Mouse (Mus musculus): ENCODE results near the gene Tti1. TPM values are rescaled to one million over a fixed set of nuclear protein-coding genes. Genes with fewer than 3 reads are reported as not detected.
A peak's percentile ranks its signal among the peaks of the same experiment; 100 is the strongest.

The Tti1 gene
- polyA plus RNA-seq, 2 experiments: 11.1 to 11.3 TPM

DNA sequence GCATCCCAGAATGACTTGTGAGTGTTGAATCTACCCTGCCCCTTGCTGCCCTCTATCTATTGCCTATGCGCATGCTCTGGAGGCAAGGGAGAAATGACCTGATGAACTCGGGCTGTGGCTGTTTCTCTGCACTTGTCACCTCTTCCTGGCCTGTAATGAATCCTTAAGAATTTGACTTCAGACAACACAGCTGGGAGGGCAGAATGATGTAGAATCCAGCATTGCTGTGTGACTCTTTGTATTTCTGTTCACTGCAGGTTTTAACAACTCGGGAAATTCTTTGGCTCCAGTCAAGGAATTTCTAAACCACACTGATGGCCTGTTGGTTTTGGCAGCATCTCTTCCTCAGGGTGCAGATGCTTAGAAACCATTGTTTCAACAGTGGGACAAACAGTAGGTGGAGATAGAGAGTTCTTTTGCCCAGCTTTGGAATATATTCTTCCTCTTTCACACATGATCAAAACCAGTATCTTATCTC is 36.4 kb upstream of the Tti1 start:
- H3K4me2 ChIP-seq (ENCODE audit: low read depth): no peak overlapping the region
- ATAC-seq (ENCODE audit: insufficient read depth) (no peak), DNase-seq (ENCODE audit: low read depth in 3 of 3, low spot score in 3 of 3) (no peak)
- H3K4me3 ChIP-seq (ENCODE audit: insufficient read depth in 1 of 2, low read depth in 2 of 2, low read length in 2 of 2): no peak overlapping the region
- H3K27me3 ChIP-seq (ENCODE audit: control insufficient read depth, insufficient read depth, low read length): no peaks in the 10 kb centered on the region
- H3K4me1 ChIP-seq (replicated peaks; ENCODE audit: control insufficient read depth in 2 of 2, insufficient read depth in 2 of 2, low read length in 1 of 2): no peaks in the 10 kb centered on the region
- TF ChIP-seq CTCF (IDR thresholded peaks at IDR 0.05; ENCODE audit: low read depth) (peak; percentile 16; the same call in 1 of the 2 replicates), EP300 (IDR thresholded peaks at IDR 0.05; ENCODE audit: low read depth) (no peak)
- H3K27ac ChIP-seq: no peak overlapping the region
- no peaks in the 10 kb centered on the region for H3K9me3 ChIP-seq (ENCODE audit: control insufficient read depth, low read length)
- peaks cover 51% of the 10 kb centered on the region for H3K36me3 ChIP-seq (replicated peaks; ENCODE audit: control insufficient read depth, insufficient read depth, low read depth)
- WGBS (ENCODE audit: insufficient replicate concordance): 63% methylated on average over 3 of the region's 3 CpGs
- no peak overlapping the region for H3K9ac ChIP-seq (replicated peaks)

DNA sequence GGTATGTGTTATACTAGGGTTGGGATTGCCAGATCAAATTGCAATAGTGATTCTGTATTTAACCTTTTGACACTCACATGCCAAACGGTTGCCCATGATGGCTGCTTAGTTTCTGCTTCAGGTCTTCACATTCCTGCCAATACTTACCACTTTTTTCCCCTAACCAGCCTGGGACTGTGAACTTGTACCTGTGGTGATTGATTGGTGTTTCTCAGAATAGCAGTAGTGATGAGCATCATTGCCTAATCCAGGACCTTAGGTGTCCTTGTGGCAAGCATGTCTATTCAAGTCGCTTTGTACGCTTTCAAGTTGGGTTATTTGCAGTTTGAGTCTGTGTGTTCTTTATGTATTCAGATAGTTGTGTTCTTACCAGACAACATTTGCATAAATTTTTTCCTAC is 34.8 kb upstream of the Tti1 start:
- Histone ChIP-seq H3K4me1 (replicated peaks; ENCODE audit: control insufficient read depth in 2 of 2, insufficient read depth in 2 of 2, low read length in 1 of 2) (no peaks in the 10 kb centered on the region), H3K27ac (no peak overlapping the region), H3K9me3 (ENCODE audit: control insufficient read depth, low read length) (no peaks in the 10 kb centered on the region), H3K4me2 (ENCODE audit: low read depth) (no peak overlapping the region), H3K27me3 (ENCODE audit: control insufficient read depth, insufficient read depth, low read length) (no peaks in the 10 kb centered on the region), H3K36me3 (replicated peaks; ENCODE audit: control insufficient read depth, insufficient read depth, low read depth) (peaks cover 62% of the 10 kb centered on the region), H3K4me3 (ENCODE audit: insufficient read depth in 1 of 2, low read depth in 2 of 2, low read length in 2 of 2) (no peak overlapping the region), H3K9ac (replicated peaks) (no peak overlapping the region)
- 87% methylated on average over 3 of the region's 3 CpGs for WGBS (ENCODE audit: insufficient replicate concordance)
- TF ChIP-seq EP300 (IDR thresholded peaks at IDR 0.05; ENCODE audit: low read depth) (no peak), CTCF (IDR thresholded peaks at IDR 0.05; ENCODE audit: low read depth) (no peak)
- DNase-seq (ENCODE audit: low read depth in 3 of 3, low spot score in 3 of 3) (no peak), ATAC-seq (ENCODE audit: insufficient read depth) (no peak)

DNA sequence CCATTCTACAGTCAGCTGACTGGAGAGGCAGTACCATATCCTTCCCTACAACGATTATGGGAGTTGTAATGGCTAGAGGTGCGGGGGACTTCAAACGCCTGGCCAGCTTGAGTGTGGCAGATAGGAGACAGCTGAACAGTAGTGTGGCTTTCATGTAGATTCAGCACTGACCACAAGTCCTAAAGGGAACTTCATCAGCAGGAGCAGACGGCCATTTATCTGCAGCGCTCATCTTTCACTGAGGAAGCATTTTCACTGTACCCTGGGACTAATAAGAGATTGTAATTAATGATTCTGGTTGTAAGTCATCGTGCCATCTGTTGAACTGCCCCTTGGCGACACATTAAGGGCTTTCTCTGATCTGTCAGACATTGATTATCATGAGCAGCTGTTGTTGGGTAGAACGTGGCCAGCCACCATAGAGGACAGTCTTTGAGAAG is 31.5 kb upstream of the Tti1 start:
- Histone ChIP-seq H3K9me3 (ENCODE audit: control insufficient read depth, low read length) (no peaks in the 10 kb centered on the region), H3K4me3 (ENCODE audit: insufficient read depth in 1 of 2, low read depth in 2 of 2, low read length in 2 of 2) (no peak overlapping the region), H3K27me3 (ENCODE audit: control insufficient read depth, insufficient read depth, low read length) (no peaks in the 10 kb centered on the region), H3K4me2 (ENCODE audit: low read depth) (no peak overlapping the region), H3K27ac (no peak overlapping the region), H3K36me3 (replicated peaks; ENCODE audit: control insufficient read depth, insufficient read depth, low read depth) (peaks cover 52% of the 10 kb centered on the region), H3K4me1 (replicated peaks; ENCODE audit: control insufficient read depth in 2 of 2, insufficient read depth in 2 of 2, low read length in 1 of 2) (no peaks in the 10 kb centered on the region), H3K9ac (replicated peaks) (no peak overlapping the region)
- DNase-seq (ENCODE audit: low read depth in 3 of 3, low spot score in 3 of 3) (no peak), ATAC-seq (ENCODE audit: insufficient read depth) (no peak)
- TF ChIP-seq EP300 (IDR thresholded peaks at IDR 0.05; ENCODE audit: low read depth) (no peak), CTCF (IDR thresholded peaks at IDR 0.05; ENCODE audit: low read depth) (no peak)
- 33% methylated on average over 8 of the region's 8 CpGs for WGBS (ENCODE audit: insufficient replicate concordance)

DNA sequence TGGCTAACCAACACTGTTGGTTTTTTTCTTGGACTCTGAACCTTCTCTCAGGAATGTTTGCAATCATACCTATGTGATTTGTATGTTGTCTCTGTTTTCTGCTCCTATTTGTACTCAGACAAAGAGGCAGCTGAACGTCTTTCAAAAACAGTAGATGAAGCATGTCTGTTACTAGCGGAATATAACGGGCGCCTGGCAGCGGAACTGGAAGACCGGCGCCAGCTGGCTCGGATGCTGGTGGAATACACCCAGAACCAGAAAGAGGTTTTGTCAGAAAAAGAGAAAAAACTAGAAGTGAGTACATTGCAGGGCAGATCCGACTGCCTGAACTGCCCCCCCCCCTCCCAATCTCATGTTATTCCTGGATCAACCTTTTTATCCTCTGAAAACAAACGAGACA is 30.3 kb upstream of the Tti1 start:
- DNase-seq (ENCODE audit: low read depth in 3 of 3, low spot score in 3 of 3) (no peak), ATAC-seq (ENCODE audit: insufficient read depth) (no peak)
- H3K4me2 ChIP-seq (ENCODE audit: low read depth): no peak overlapping the region
- H3K9ac ChIP-seq (replicated peaks): no peak overlapping the region
- TF ChIP-seq CTCF (IDR thresholded peaks at IDR 0.05; ENCODE audit: low read depth) (no peak), EP300 (IDR thresholded peaks at IDR 0.05; ENCODE audit: low read depth) (no peak)
- H3K27ac ChIP-seq: no peak overlapping the region
- no peaks in the 10 kb centered on the region for H3K4me1 ChIP-seq (replicated peaks; ENCODE audit: control insufficient read depth in 2 of 2, insufficient read depth in 2 of 2, low read length in 1 of 2)
- no peaks in the 10 kb centered on the region for H3K27me3 ChIP-seq (ENCODE audit: control insufficient read depth, insufficient read depth, low read length)
- peaks cover 47% of the 10 kb centered on the region for H3K36me3 ChIP-seq (replicated peaks; ENCODE audit: control insufficient read depth, insufficient read depth, low read depth)
- H3K4me3 ChIP-seq (ENCODE audit: insufficient read depth in 1 of 2, low read depth in 2 of 2, low read length in 2 of 2): no peak overlapping the region
- H3K9me3 ChIP-seq (ENCODE audit: control insufficient read depth, low read length): no peaks in the 10 kb centered on the region
- WGBS (ENCODE audit: insufficient replicate concordance): 88% methylated on average over 10 of the region's 10 CpGs

DNA sequence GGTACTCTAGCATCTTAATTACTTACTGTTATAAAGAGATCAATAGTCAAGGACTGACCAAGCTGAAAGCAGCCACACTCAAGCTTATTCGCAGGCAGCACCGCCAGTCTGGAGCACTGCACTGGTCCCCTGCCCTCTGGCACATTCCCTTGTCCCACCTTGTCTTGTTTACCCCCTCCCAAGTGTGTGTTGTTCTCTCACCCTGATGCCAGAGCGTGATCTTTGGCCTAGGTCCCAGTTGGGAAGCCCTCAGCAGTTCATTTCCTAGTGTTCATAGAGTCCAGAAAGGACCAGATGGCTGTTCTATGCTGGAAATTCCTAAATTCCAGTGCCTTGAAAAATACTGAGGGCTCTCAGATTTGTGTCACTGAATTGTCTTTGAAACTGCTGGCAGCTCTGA is 28.8 kb upstream of the Tti1 start:
- Histone ChIP-seq H3K27me3 (ENCODE audit: control insufficient read depth, insufficient read depth, low read length) (no peaks in the 10 kb centered on the region), H3K4me3 (ENCODE audit: insufficient read depth in 1 of 2, low read depth in 2 of 2, low read length in 2 of 2) (no peak overlapping the region), H3K4me1 (replicated peaks; ENCODE audit: control insufficient read depth in 2 of 2, insufficient read depth in 2 of 2, low read length in 1 of 2) (no peaks in the 10 kb centered on the region), H3K36me3 (replicated peaks; ENCODE audit: control insufficient read depth, insufficient read depth, low read depth) (peaks cover 48% of the 10 kb centered on the region), H3K4me2 (ENCODE audit: low read depth) (no peak overlapping the region), H3K9ac (replicated peaks) (no peak overlapping the region), H3K27ac (no peak overlapping the region), H3K9me3 (ENCODE audit: control insufficient read depth, low read length) (no peaks in the 10 kb centered on the region)
- ATAC-seq (ENCODE audit: insufficient read depth): no peak
- TF ChIP-seq CTCF (IDR thresholded peaks at IDR 0.05; ENCODE audit: low read depth) (no peak), EP300 (IDR thresholded peaks at IDR 0.05; ENCODE audit: low read depth) (no peak)
- WGBS (ENCODE audit: insufficient replicate concordance): 85% methylated on average over 3 of the region's 3 CpGs
- no peak for DNase-seq (ENCODE audit: low read depth in 3 of 3, low spot score in 3 of 3)

Measured in liver, embryonic 14.5 days (tissue).